ENCODE assay signal across 26 mouse cellular contexts in genomic region chr9:55101117-55101516, GRCm38 (mm10). TPM values are rescaled to one million over a fixed set of nuclear protein-coding genes. Genes with fewer than 3 reads are reported as not detected.
DNase-seq lines count a peak whose midpoint lies in the region; ATAC-seq and TF ChIP-seq lines count a peak whose summit lies in the region.
"Had no signal": no experiment of that assay in that cellular context is flagged by ENCODE, and none has a peak within 500 bp of the region (broad histone marks: within the 10 kb centered on the region; RNA-seq: fewer than 3 reads in every experiment).

No protein-coding gene starts in this region.

- no peak for TF ChIP-seq EP300 in stomach, postnatal 0 days (optimal IDR thresholded peaks at IDR 0.05)

- H3K36me3 ChIP-seq in hindbrain, embryonic 11.5 days (ENCODE audit: control insufficient read depth, insufficient read depth, low read length): no peaks in the 10 kb centered on the region
- no peaks in the 10 kb centered on the region for H3K36me3 ChIP-seq in stomach, postnatal 0 days (ENCODE audit: control insufficient read depth, insufficient read depth, low read length)
- H3K36me3 ChIP-seq: G1E had no signal

- H3K9ac ChIP-seq in hindbrain, embryonic 11.5 days (ENCODE audit: low read depth, low read length): no peak overlapping the region
- H3K9ac ChIP-seq in stomach, postnatal 0 days (ENCODE audit: low read length): no peak overlapping the region

- no peak for TF ChIP-seq CTCF in stomach, postnatal 0 days (IDR thresholded peaks at IDR 0.05; ENCODE audit: low read depth)

- H3K9me3 ChIP-seq in hindbrain, embryonic 11.5 days (ENCODE audit: control insufficient read depth, low read length): no peaks in the 10 kb centered on the region
- H3K9me3 ChIP-seq in stomach, postnatal 0 days (ENCODE audit: control insufficient read depth, low read length): no peaks in the 10 kb centered on the region
- H3K9me3 ChIP-seq: G1E had no signal

- peak; percentile 6 for DNase-seq in retina, postnatal 1 day
- DNase-seq in retina, embryonic 14.5 days (ENCODE audit: low spot score): no peak
- peak; percentile 51 for DNase-seq in ES-CJ7 (ENCODE audit: low read depth, low spot score)
- peak; percentile 82 for DNase-seq in R1 (ENCODE audit: low read depth, low spot score)
- peak; percentile 70 for DNase-seq in ZHBTc4 (ENCODE audit: low read depth, low spot score)
- no peak for DNase-seq in hindbrain, embryonic 11.5 days (ENCODE audit: low spot score)
- DNase-seq in heart, postnatal 14 days: no peak
- no peak for DNase-seq in stomach, postnatal 0 days (ENCODE audit: low spot score)
- DNase-seq: adrenal gland, adult 2 months; adrenal gland, adult 8-10 months; adrenal gland, postnatal 10 days; adrenal gland, postnatal 14 days; adrenal gland, postnatal 25 days; adrenal gland, postnatal 36 days; B cell, adult 2 months; cerebellum, adult 11 months; cerebellum, adult 11-12 months; cerebellum, adult 18-20 months; cerebellum, adult 2 months; cerebellum, adult 8-10 months had no signal

- no peak overlapping the region for H3K4me3 ChIP-seq in hindbrain, embryonic 11.5 days (ENCODE audit: low read depth, low read length)
- H3K4me3 ChIP-seq in stomach, postnatal 0 days (ENCODE audit: low read depth, low read length): no peak overlapping the region

- no peaks in the 10 kb centered on the region for H3K27me3 ChIP-seq in hindbrain, embryonic 11.5 days (ENCODE audit: control insufficient read depth, insufficient read depth, low read length)
- H3K27me3 ChIP-seq in stomach, postnatal 0 days (ENCODE audit: control insufficient read depth, insufficient read depth, low read length): no peaks in the 10 kb centered on the region
- H3K27me3 ChIP-seq: CH12.LX, Patski had no signal

- no peak for ATAC-seq in hindbrain, embryonic 11.5 days (ENCODE audit: low FRiP score)
- no peak for ATAC-seq in stomach, postnatal 0 days (ENCODE audit: low FRiP score, low TSS enrichment)
- ATAC-seq: activated CD4-positive, CD25-positive, alpha-beta regulatory T cell, adult 4 months; CD4-positive, CD25-positive, alpha-beta regulatory T cell, adult 4 months; Patski had no signal

- intact Hi-C loops in heart, postnatal 14 days (cut with DNase I): no loop called here

- no peak overlapping the region for H3K27ac ChIP-seq in hindbrain, embryonic 11.5 days (ENCODE audit: low read depth, low read length)
- no peak overlapping the region for H3K27ac ChIP-seq in stomach, postnatal 0 days (replicated peaks)

- 43% methylated on average over 3 of the region's 3 CpGs for WGBS in hindbrain, embryonic 11.5 days
- 57% methylated on average over 3 of the region's 3 CpGs for WGBS in stomach, postnatal 0 days

- H3K4me2 ChIP-seq in hindbrain, embryonic 11.5 days (replicated peaks; ENCODE audit: low read depth, low read length): no peak overlapping the region
- H3K4me2 ChIP-seq in stomach, postnatal 0 days (replicated peaks; ENCODE audit: low read depth): no peak overlapping the region

- H3K4me1 ChIP-seq in hindbrain, embryonic 11.5 days (replicated peaks; ENCODE audit: control insufficient read depth, insufficient read depth, low read length): no peaks in the 10 kb centered on the region
- H3K4me1 ChIP-seq in stomach, postnatal 0 days (replicated peaks; ENCODE audit: control insufficient read depth, insufficient read depth): no peaks in the 10 kb centered on the region

RNA-seq across cellular contexts. Expression of gene Ube2q2, which starts 47.5 kb away (rescaled TPM):
- 47.7 and 55.1 TPM in 2 replicates for polyA plus RNA-seq in hindbrain, embryonic 11.5 days (2014; fragmentation: Nextera tagmentation; extraction: Ambion mirVana)
- total RNA-seq in heart, postnatal 14 days (2021): 10 to 100 TPM; 25.1 to 26.3 TPM
- 22.5 and 22.8 TPM in 2 replicates for polyA plus RNA-seq in stomach, postnatal 0 days (2015; fragmentation: Nextera tagmentation; extraction: Ambion mirVana)

RNA-seq across cellular contexts. Expression of gene Chrnb4, which starts 52.5 kb away (rescaled TPM):
- polyA plus RNA-seq in hindbrain, embryonic 11.5 days (2014; fragmentation: Nextera tagmentation; extraction: Ambion mirVana): 3.2 and 3.9 TPM in 2 replicates
- not detected for total RNA-seq in heart, postnatal 14 days (2021)
- polyA plus RNA-seq in stomach, postnatal 0 days (2015; fragmentation: Nextera tagmentation; extraction: Ambion mirVana): 1.4 and 1.6 TPM in 2 replicates
- total RNA-seq: MEL had no signal
- polyA plus RNA-seq: activated CD4-positive, CD25-positive, alpha-beta regulatory T cell, adult 4 months; CD4-positive, CD25-positive, alpha-beta regulatory T cell, adult 4 months; G1E had no signal

Comparison
In these comparisons a context has a peak if more than half of its experiments do, and no peak if none do; other contexts are left out.
1. DNase-seq: peak in retina, postnatal 1 day (single experiment), ES-CJ7 (single experiment), R1 (single experiment) and ZHBTc4 (single experiment); none in retina, embryonic 14.5 days (single experiment), hindbrain, embryonic 11.5 days (single experiment), heart, postnatal 14 days (0 of 2) and stomach, postnatal 0 days (single experiment).